Mouse (Mus musculus) brain, adult 2 months (tissue): Measurements from ENCODE around the gene Stx2.

ENCODE experiments used
- DNase-seq: peaks from one replicate; pipeline ENCODE4 v3.0.0; 2011; ENCODE audit warnings: low read depth, low spot score

Gene Stx2

GRCm38 (mm10) chr5:128953278-128954070, 54.9 kb downstream of the Stx2 start, which contains the start of gene Rimbp2:
Rimbp2 (minus strand) TSS chr5:128953486.
- peak; percentile 87 for DNase-seq

- peak; percentile 73 for DNase-seq
These were observed 55.8 kb downstream of the Stx2 start for GRCm38 (mm10) chr5:128952291-128953195.

GRCm38 (mm10) chr5:128951472-128951871, 56.9 kb downstream of the Stx2 start:
- DNase-seq, result peak; percentile 48

GRCm38 (mm10) chr5:128947093-128947492, 61.3 kb downstream of the Stx2 start:
- no peak for DNase-seq

GRCm38 (mm10) chr5:128940436-128940835, 67.9 kb downstream of the Stx2 start:
- DNase-seq, result no peak

- DNase-seq, result peak; percentile 38
These were observed 72.9 kb downstream of the Stx2 start for GRCm38 (mm10) chr5:128935359-128935899.
